Mouse (Mus musculus) C2C12 (cell line): ENCODE measurements around the gene Traf6. TPM values are rescaled to one million over a fixed set of nuclear protein-coding genes. Genes with fewer than 3 reads are reported as not detected.

ENCODE experiments used
- H3K27me3 ChIP-seq: one replicate; pipeline ENCODE4 v1.6.1; 2011; ENCODE audit not compliant: control insufficient read depth, insufficient read depth, insufficient read length
- H3K36me3 ChIP-seq: one replicate; pipeline ENCODE4 v1.6.1; 2011; ENCODE audit not compliant: control insufficient read depth, insufficient read depth
- H3K4me3 ChIP-seq: one replicate; pipeline ENCODE4 v1.5.1; 2011; ENCODE audit warnings: mild to moderate bottlenecking, control low read depth; ENCODE audit not compliant: poor library complexity, insufficient read depth, severe bottlenecking
- H3K79me2 ChIP-seq: one replicate; pipeline ENCODE4 v1.6.1; 2011; ENCODE audit not compliant: control insufficient read depth, insufficient read depth
- H3K79me3 ChIP-seq: one replicate; pipeline ENCODE4 v1.6.1; 2011; ENCODE audit warnings: low read depth, control low read depth
- H3ac ChIP-seq: one replicate; pipeline ENCODE3; 2011; ENCODE audit warnings: low read depth; ENCODE audit not compliant: control insufficient read depth, insufficient read length
- CEBPB ChIP-seq: IDR thresholded peaks from one replicate; pipeline ENCODE4 v1.6.1; 2011; ENCODE audit warnings: low read depth, mild to moderate bottlenecking, control low read depth, moderate library complexity
- CTCF ChIP-seq: IDR thresholded peaks from one replicate; pipeline ENCODE4 v1.5.1; 2011; ENCODE audit not compliant: control insufficient read depth, insufficient read depth, insufficient read length
- FOSL1 ChIP-seq: IDR thresholded peaks from one replicate; pipeline ENCODE4 v1.8.0; 2011; ENCODE audit warnings: mild to moderate bottlenecking, low read length; ENCODE audit not compliant: poor library complexity, insufficient read depth, severe bottlenecking
- MAX ChIP-seq: IDR thresholded peaks from one replicate; pipeline ENCODE4 v1.6.1; 2011; ENCODE audit warnings: mild to moderate bottlenecking, control low read depth
- MYOD1 ChIP-seq: IDR thresholded peaks from one replicate; pipeline ENCODE4 v1.6.1; 2011; ENCODE audit warnings: low read depth; ENCODE audit not compliant: control insufficient read depth, insufficient read length
- MYOG ChIP-seq: IDR thresholded peaks from one replicate; pipeline ENCODE4 v1.6.1; 2011; ENCODE audit not compliant: control insufficient read depth, insufficient read length; ENCODE audit errors: extremely low read depth
- USF1 ChIP-seq: IDR thresholded peaks from one replicate; pipeline ENCODE4 v1.6.1; 2011; ENCODE audit warnings: low read depth, mild to moderate bottlenecking, control low read depth, moderate library complexity
- polyA plus RNA-seq: library from polyadenylated mRNA; unstranded; fragments of >200 nt; fragmentation: generic; extraction: Trizol; gene quantifications from one replicate; pipeline ENCODE4 v1.2.1, GENCODE M21; 2012; ENCODE audit warnings: missing spikeins

The Traf6 gene
- polyA plus RNA-seq, 1 experiment, result 3.8 TPM

- Histone ChIP-seq H3K27me3 (no peaks in the 10 kb centered on the region), H3K79me2 (no peaks in the 10 kb centered on the region), H3K4me3 (no peak overlapping the region), H3K36me3 (no peaks in the 10 kb centered on the region), H3ac (no peak overlapping the region), H3K79me3 (no peaks in the 10 kb centered on the region)
- TF ChIP-seq MAX, result no peak
- TF ChIP-seq MYOG, result no peak
Measured at GRCm38 (mm10) chr2:101723333-101723881, 45.2 kb downstream of the Traf6 start.

GRCm38 (mm10) chr2:101727787-101728186, 49.6 kb downstream of the Traf6 start:
- Histone ChIP-seq H3K79me2 (no peaks in the 10 kb centered on the region), H3K79me3 (no peaks in the 10 kb centered on the region), H3K36me3 (no peaks in the 10 kb centered on the region), H3ac (no peak overlapping the region), H3K4me3 (no peak overlapping the region), H3K27me3 (no peaks in the 10 kb centered on the region)
- no peak for TF ChIP-seq CEBPB
- no peak for TF ChIP-seq MYOG
- no peak for TF ChIP-seq CTCF
- no peak for TF ChIP-seq USF1
- TF ChIP-seq FOSL1, result no peak
- TF ChIP-seq MYOD1, result no peak
- TF ChIP-seq MAX, result no peak

GRCm38 (mm10) chr2:101729472-101729871, 51.2 kb downstream of the Traf6 start:
- Histone ChIP-seq H3K36me3 (no peaks in the 10 kb centered on the region), H3ac (no peak overlapping the region), H3K27me3 (peaks cover 2% of the 10 kb centered on the region)

GRCm38 (mm10) chr2:101730972-101731371, 52.7 kb downstream of the Traf6 start:
- TF ChIP-seq MYOD1 (no peak), CTCF (no peak)
- Histone ChIP-seq H3K36me3 (no peaks in the 10 kb centered on the region), H3ac (no peak overlapping the region), H3K79me3 (no peaks in the 10 kb centered on the region), H3K4me3 (no peak overlapping the region), H3K27me3 (peaks cover 4% of the 10 kb centered on the region), H3K79me2 (no peaks in the 10 kb centered on the region)

More at GRCm38 (mm10) chr2:101729472-101729871, 51.2 kb downstream of the Traf6 start:
- Histone ChIP-seq H3K4me3 (no peak overlapping the region), H3K79me3 (no peaks in the 10 kb centered on the region), H3K79me2 (no peaks in the 10 kb centered on the region)
- TF ChIP-seq MYOD1 (no peak), MAX (no peak), CTCF (no peak), CEBPB (no peak), FOSL1 (no peak), MYOG (no peak), USF1 (no peak)

GRCm38 (mm10) chr2:101732777-101733210, 54.6 kb downstream of the Traf6 start:
- no peak overlapping the region for H3K4me3 ChIP-seq
- H3K79me3 ChIP-seq, result no peaks in the 10 kb centered on the region
- no peak overlapping the region for H3ac ChIP-seq
- H3K79me2 ChIP-seq, result no peaks in the 10 kb centered on the region
- H3K27me3 ChIP-seq, result peaks cover 4% of the 10 kb centered on the region
- no peaks in the 10 kb centered on the region for H3K36me3 ChIP-seq
- no peak for TF ChIP-seq CEBPB
- no peak for TF ChIP-seq MAX
- no peak for TF ChIP-seq MYOD1
- TF ChIP-seq FOSL1, result no peak
- TF ChIP-seq USF1, result no peak
- no peak for TF ChIP-seq CTCF
- no peak for TF ChIP-seq MYOG

- Histone ChIP-seq H3ac (no peak overlapping the region), H3K79me3 (no peaks in the 10 kb centered on the region), H3K79me2 (no peaks in the 10 kb centered on the region), H3K4me3 (no peak overlapping the region), H3K27me3 (peaks cover 4% of the 10 kb centered on the region), H3K36me3 (no peaks in the 10 kb centered on the region)
- TF ChIP-seq CEBPB, result no peak
- no peak for TF ChIP-seq MYOG
- TF ChIP-seq MYOD1, result no peak
- TF ChIP-seq MAX, result no peak
Measured at GRCm38 (mm10) chr2:101733564-101733963, 55.3 kb downstream of the Traf6 start.
